Mouse (Mus musculus) forelimb bud, embryonic 11.5 days (tissue): ENCODE measurements at regions not wholly inside any gene's neighbourhood (a gene's known extent, or its start where the extent isn't known, plus 50 kb on each side); places are given as distances from the start of the nearest gene placed in this dataset.

Source experiments
- DNase-seq: peaks from one replicate; pipeline ENCODE4 v3.0.0-alpha.2; 2012; ENCODE audit warnings: low read depth, low spot score

- peak; percentile 74 for DNase-seq
These were observed 153.6 kb upstream of the Gm3448 start for GRCm38 (mm10) chr17:15194894-15195461.

GRCm38 (mm10) chr17:15193831-15194230 is 152.5 kb upstream of the Gm3448 start:
- DNase-seq, result no peak

- DNase-seq, result no peak
These were observed 151.5 kb upstream of the Gm3448 start for GRCm38 (mm10) chr17:15192840-15193239.

GRCm38 (mm10) chr17:15185217-15185616 is 143.9 kb upstream of the Gm3448 start:
- DNase-seq, result no peak

- no peak for DNase-seq
These were observed 142.5 kb upstream of the Gm3448 start for GRCm38 (mm10) chr17:15183800-15184199.

GRCm38 (mm10) chr17:15182105-15182504 is 140.8 kb upstream of the Gm3448 start:
- no peak for DNase-seq

GRCm38 (mm10) chr17:15180223-15180860 is 139.0 kb upstream of the Gm3448 start:
- no peak for DNase-seq

- DNase-seq, result no peak
These were observed 138.1 kb upstream of the Gm3448 start for GRCm38 (mm10) chr17:15179411-15179951.

GRCm38 (mm10) chr17:15177390-15177789 is 136.1 kb upstream of the Gm3448 start:
- no peak for DNase-seq

GRCm38 (mm10) chr17:15174354-15174953 is 133.1 kb upstream of the Gm3448 start:
- no peak for DNase-seq

GRCm38 (mm10) chr17:15167927-15168326 is 126.6 kb upstream of the Gm3448 start:
- no peak for DNase-seq

- no peak for DNase-seq
These were observed 116.5 kb upstream of the Gm3448 start for GRCm38 (mm10) chr17:15157693-15158333.

- no peak for DNase-seq
These were observed 111.8 kb upstream of the Gm3448 start for GRCm38 (mm10) chr17:15152996-15153735.

- no peak for DNase-seq
These were observed 111.1 kb upstream of the Gm3448 start for GRCm38 (mm10) chr17:15152477-15152876.

GRCm38 (mm10) chr17:15151695-15152094 is 110.4 kb upstream of the Gm3448 start:
- DNase-seq, result no peak

- DNase-seq, result no peak
These were observed 105.3 kb upstream of the Gm3448 start for GRCm38 (mm10) chr17:15146607-15147006.

- no peak for DNase-seq
These were observed 104.0 kb upstream of the Gm3448 start for GRCm38 (mm10) chr17:15145191-15145968.

GRCm38 (mm10) chr17:15140391-15140790 is 99.1 kb upstream of the Gm3448 start:
- no peak for DNase-seq
